Mouse (Mus musculus) liver, embryonic 14.5 days (tissue): Measurements from ENCODE around the gene Stx2.

Experiments used
- CTCF ChIP-seq: IDR thresholded peaks from 2 replicates; pipeline ENCODE4 v1.5.1; 2016; ENCODE audit warnings: antibody characterized with exemption, low read depth, control low read depth
- EP300 ChIP-seq: IDR thresholded peaks from 2 replicates; pipeline ENCODE4 v1.6.1; 2016; ENCODE audit warnings: antibody characterized with exemption, low read depth

DNA sequence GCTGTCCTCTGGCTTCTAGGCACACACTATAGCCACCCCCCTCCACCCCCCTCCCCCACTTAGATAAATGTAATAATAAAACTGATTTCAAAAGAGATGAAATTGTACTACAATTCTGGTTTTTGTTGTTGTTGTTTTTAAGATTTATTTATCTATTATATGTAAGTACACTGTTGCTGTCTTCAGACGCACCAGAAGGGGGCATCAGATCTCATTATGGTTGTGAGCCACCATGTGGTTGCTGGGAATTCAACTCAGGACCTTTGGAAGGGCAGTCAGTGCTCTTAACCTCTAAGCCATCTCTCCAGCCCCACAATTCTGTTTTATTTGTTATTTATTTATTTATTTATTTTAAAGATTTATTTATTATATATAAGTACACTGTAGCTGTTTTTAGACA, 18.3 kb upstream of the Stx2 start:
- peak; percentile 47 for TF ChIP-seq CTCF
- no peak for TF ChIP-seq EP300
